Mouse (Mus musculus): ENCODE results near the gene Arhgap23. TPM values are rescaled to one million over a fixed set of nuclear protein-coding genes. Genes with fewer than 3 reads are reported as not detected.

The Arhgap23 gene
- polyA plus RNA-seq, 1 experiment from 2014 or later, result 12.5 TPM

GRCm38 (mm10) chr11:97534442-97535307 lies 119.3 kb downstream of the Arhgap23 start:
- Histone ChIP-seq H3K4me3 (peak overlapping the region; percentile 35), H3K27ac (ENCODE audit: poor library complexity, severe bottlenecking) (no peak overlapping the region), H3K36me3 (no peaks in the 10 kb centered on the region), H3K27me3 (replicated peaks) (peaks cover 95% of the 10 kb centered on the region), H3K4me1 (replicated peaks) (peaks cover 50% of the 10 kb centered on the region), H3K4me2 (peak overlapping the region; percentile 57), H3K9ac (no peak overlapping the region), H3K9me3 (replicated peaks) (no peaks in the 10 kb centered on the region)
- ATAC-seq (ENCODE audit: insufficient number of reproducible peaks, low FRiP score), result no peak
- 2% methylated on average over 95 of the region's 95 CpGs for WGBS

GRCm38 (mm10) chr11:97535308-97535630 lies 119.9 kb downstream of the Arhgap23 start:
- ATAC-seq (ENCODE audit: insufficient number of reproducible peaks, low FRiP score), result no peak
- no peaks in the 10 kb centered on the region for H3K9me3 ChIP-seq (replicated peaks)
- 20% methylated on average over 5 of the region's 5 CpGs for WGBS
- peaks cover 50% of the 10 kb centered on the region for H3K4me1 ChIP-seq (replicated peaks)
- H3K36me3 ChIP-seq, result no peaks in the 10 kb centered on the region
- no peak overlapping the region for H3K9ac ChIP-seq
- H3K27me3 ChIP-seq (replicated peaks), result peaks cover 95% of the 10 kb centered on the region
- no peak overlapping the region for H3K27ac ChIP-seq (ENCODE audit: poor library complexity, severe bottlenecking)
- H3K4me2 ChIP-seq, result 0 out of 2 replicates have a peak overlapping the region, but pooled peaks have one; percentile 57
- 0 out of 2 replicates have a peak overlapping the region, but pooled peaks have one; percentile 35 for H3K4me3 ChIP-seq

GRCm38 (mm10) chr11:97535660-97536059 lies 120.3 kb downstream of the Arhgap23 start:
- Histone ChIP-seq H3K9me3 (replicated peaks) (no peaks in the 10 kb centered on the region), H3K4me1 (replicated peaks) (peaks cover 50% of the 10 kb centered on the region), H3K4me3 (no peak overlapping the region), H3K27me3 (replicated peaks) (peaks cover 95% of the 10 kb centered on the region), H3K4me2 (no peak overlapping the region), H3K27ac (ENCODE audit: poor library complexity, severe bottlenecking) (no peak overlapping the region), H3K9ac (no peak overlapping the region), H3K36me3 (no peaks in the 10 kb centered on the region)
- WGBS, result 43% methylated on average over 5 of the region's 5 CpGs
- no peak for ATAC-seq (ENCODE audit: insufficient number of reproducible peaks, low FRiP score)

- Histone ChIP-seq H3K27me3 (replicated peaks) (peaks cover 95% of the 10 kb centered on the region), H3K4me3 (peak overlapping the region; percentile 52), H3K4me2 (peak overlapping the region; percentile 90), H3K27ac (ENCODE audit: poor library complexity, severe bottlenecking) (no peak overlapping the region), H3K9me3 (replicated peaks) (no peaks in the 10 kb centered on the region), H3K36me3 (no peaks in the 10 kb centered on the region), H3K9ac (peak overlapping the region; percentile 69; the same call in 1 of the 2 replicates), H3K4me1 (replicated peaks) (peaks cover 50% of the 10 kb centered on the region)
- ATAC-seq (ENCODE audit: insufficient number of reproducible peaks, low FRiP score), result no peak
- WGBS, result 10% methylated on average over 35 of the region's 35 CpGs
Measured at GRCm38 (mm10) chr11:97536083-97536747, 120.9 kb downstream of the Arhgap23 start.

GRCm38 (mm10) chr11:97536835-97537579 lies 121.7 kb downstream of the Arhgap23 start:
- Histone ChIP-seq H3K27me3 (replicated peaks) (peaks cover 98% of the 10 kb centered on the region), H3K9me3 (replicated peaks) (no peaks in the 10 kb centered on the region), H3K4me1 (replicated peaks) (peaks cover 45% of the 10 kb centered on the region), H3K4me3 (peak overlapping the region; percentile 52), H3K36me3 (no peaks in the 10 kb centered on the region), H3K4me2 (peak overlapping the region; percentile 90), H3K27ac (ENCODE audit: poor library complexity, severe bottlenecking) (no peak overlapping the region), H3K9ac (peak overlapping the region; percentile 69)
- ATAC-seq (ENCODE audit: insufficient number of reproducible peaks, low FRiP score), result no peak; the same call in 1 of the 2 replicates
- under 1% methylated on average over 35 of the region's 36 CpGs for WGBS

- Histone ChIP-seq H3K36me3 (no peaks in the 10 kb centered on the region), H3K27me3 (replicated peaks) (peaks cover 98% of the 10 kb centered on the region), H3K4me1 (replicated peaks) (peaks cover 39% of the 10 kb centered on the region), H3K4me2 (peak overlapping the region; percentile 90; the same call in 1 of the 2 replicates), H3K27ac (ENCODE audit: poor library complexity, severe bottlenecking) (no peak overlapping the region), H3K9me3 (replicated peaks) (no peaks in the 10 kb centered on the region), H3K9ac (0 out of 2 replicates have a peak overlapping the region, but pooled peaks have one; percentile 69), H3K4me3 (peak overlapping the region; percentile 52)
- no peak for ATAC-seq (ENCODE audit: insufficient number of reproducible peaks, low FRiP score)
- WGBS, result 35% methylated on average over 12 of the region's 12 CpGs
Measured at GRCm38 (mm10) chr11:97537580-97538089, 122.3 kb downstream of the Arhgap23 start.

GRCm38 (mm10) chr11:97539622-97540021 lies 124.3 kb downstream of the Arhgap23 start:
- H3K27ac ChIP-seq (ENCODE audit: poor library complexity, severe bottlenecking), result no peak overlapping the region
- WGBS, result 64% methylated on average over 5 of the region's 5 CpGs
- peaks cover 21% of the 10 kb centered on the region for H3K4me1 ChIP-seq (replicated peaks)
- H3K36me3 ChIP-seq, result no peaks in the 10 kb centered on the region
- peaks cover 98% of the 10 kb centered on the region for H3K27me3 ChIP-seq (replicated peaks)
- H3K4me2 ChIP-seq, result no peak overlapping the region
- no peak overlapping the region for H3K4me3 ChIP-seq
- no peaks in the 10 kb centered on the region for H3K9me3 ChIP-seq (replicated peaks)
- no peak for ATAC-seq (ENCODE audit: insufficient number of reproducible peaks, low FRiP score)
- H3K9ac ChIP-seq, result no peak overlapping the region

GRCm38 (mm10) chr11:97540136-97540535 lies 124.8 kb downstream of the Arhgap23 start:
- WGBS, result 65% methylated on average over 3 of the region's 3 CpGs
- no peak for ATAC-seq (ENCODE audit: insufficient number of reproducible peaks, low FRiP score)

GRCm38 (mm10) chr11:97540604-97541003 lies 125.3 kb downstream of the Arhgap23 start:
- Histone ChIP-seq H3K36me3 (no peaks in the 10 kb centered on the region), H3K9me3 (replicated peaks) (no peaks in the 10 kb centered on the region), H3K9ac (no peak overlapping the region), H3K4me3 (no peak overlapping the region), H3K27ac (ENCODE audit: poor library complexity, severe bottlenecking) (no peak overlapping the region), H3K27me3 (replicated peaks) (peaks cover 98% of the 10 kb centered on the region), H3K4me1 (replicated peaks) (peaks cover 15% of the 10 kb centered on the region), H3K4me2 (no peak overlapping the region)
- ATAC-seq (ENCODE audit: insufficient number of reproducible peaks, low FRiP score), result no peak
- WGBS, result 40% methylated on average over 3 of the region's 3 CpGs

More at GRCm38 (mm10) chr11:97540136-97540535, 124.8 kb downstream of the Arhgap23 start:
- Histone ChIP-seq H3K27me3 (replicated peaks) (peaks cover 98% of the 10 kb centered on the region), H3K9me3 (replicated peaks) (no peaks in the 10 kb centered on the region), H3K9ac (no peak overlapping the region), H3K4me2 (no peak overlapping the region), H3K4me1 (replicated peaks) (peaks cover 16% of the 10 kb centered on the region), H3K4me3 (no peak overlapping the region), H3K27ac (ENCODE audit: poor library complexity, severe bottlenecking) (no peak overlapping the region), H3K36me3 (no peaks in the 10 kb centered on the region)

GRCm38 (mm10) chr11:97542171-97543150 lies 127.1 kb downstream of the Arhgap23 start:
- Histone ChIP-seq H3K9me3 (replicated peaks) (no peaks in the 10 kb centered on the region), H3K9ac (no peak overlapping the region), H3K27me3 (replicated peaks) (peaks cover 98% of the 10 kb centered on the region), H3K4me2 (no peak overlapping the region), H3K4me3 (no peak overlapping the region), H3K4me1 (replicated peaks) (peaks cover 14% of the 10 kb centered on the region), H3K36me3 (no peaks in the 10 kb centered on the region), H3K27ac (ENCODE audit: poor library complexity, severe bottlenecking) (no peak overlapping the region)
- 76% methylated on average over 22 of the region's 22 CpGs for WGBS
- no peak for ATAC-seq (ENCODE audit: insufficient number of reproducible peaks, low FRiP score)
